Mouse (Mus musculus) adrenal gland, postnatal 10 days (tissue): ENCODE measurements at regions not wholly inside any gene's neighbourhood (a gene's known extent, or its start where the extent isn't known, plus 50 kb on each side); places are given as distances from the start of the nearest gene placed in this dataset.

Experiments used
- DNase-seq: peaks from one replicate; pipeline ENCODE4 v3.0.0; 2021; ENCODE audit warnings: mixed read lengths

DNA sequence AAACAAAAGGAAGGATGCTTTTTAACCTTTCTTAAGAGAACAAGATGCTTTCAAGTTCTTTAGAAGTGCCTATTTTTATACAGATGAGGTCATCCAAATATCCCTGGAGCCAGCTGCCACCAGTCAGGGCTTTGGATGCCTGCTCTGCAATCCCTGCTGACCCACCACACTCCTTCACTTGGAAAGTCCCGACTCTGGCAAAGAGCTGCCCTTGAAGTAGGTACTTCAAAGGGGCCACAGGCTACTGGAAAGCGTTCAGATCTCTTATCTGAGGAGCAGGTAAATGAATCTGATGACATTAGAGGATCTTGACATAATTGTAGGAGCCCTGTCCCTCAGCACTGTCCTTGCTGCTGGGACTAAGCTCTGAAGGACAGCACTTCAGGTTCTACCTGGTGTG, 169.9 kb upstream of the Sesn3 start:
- DNase-seq = peak; percentile 15

DNA sequence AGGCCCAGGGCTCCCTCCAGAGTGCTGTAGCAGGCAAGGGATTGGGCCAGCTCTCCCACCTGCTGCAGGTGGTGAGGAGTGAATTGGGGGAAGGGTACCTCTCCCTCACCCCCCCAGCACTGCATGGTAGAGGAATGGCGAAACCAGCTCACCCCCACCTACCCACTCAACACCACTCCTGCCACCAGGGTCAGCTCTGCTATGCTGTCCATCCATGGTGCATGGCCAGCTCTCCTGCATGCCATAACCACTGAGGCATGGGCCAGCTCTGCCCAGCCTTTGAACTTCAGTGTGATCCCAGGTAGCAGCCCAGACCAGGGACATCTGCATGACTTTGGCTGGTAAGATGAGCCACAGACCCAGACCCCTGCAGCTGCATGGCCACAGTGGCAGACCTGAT, 168.5 kb upstream of the Sesn3 start:
- no peak for DNase-seq

DNA sequence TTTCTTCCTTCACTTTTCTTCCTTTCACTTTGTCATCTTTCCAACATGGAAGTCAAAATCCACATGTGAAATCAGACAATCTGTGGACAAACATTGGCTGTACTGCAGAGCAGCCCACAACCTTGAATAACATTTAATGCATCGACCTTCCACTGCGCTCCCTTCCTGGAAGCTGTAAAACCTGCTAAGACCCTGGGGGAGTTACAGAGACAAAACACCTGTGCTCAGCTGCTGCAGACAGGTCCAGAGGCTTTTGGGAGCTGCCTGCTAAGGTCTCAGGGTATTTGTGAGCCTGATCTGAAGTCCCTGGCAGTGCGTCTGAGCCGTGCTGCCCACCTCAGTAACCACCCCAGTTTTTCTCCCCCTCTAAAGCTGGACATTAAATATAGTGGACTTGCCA, 166.1 kb upstream of the Sesn3 start:
- no peak for DNase-seq

DNA sequence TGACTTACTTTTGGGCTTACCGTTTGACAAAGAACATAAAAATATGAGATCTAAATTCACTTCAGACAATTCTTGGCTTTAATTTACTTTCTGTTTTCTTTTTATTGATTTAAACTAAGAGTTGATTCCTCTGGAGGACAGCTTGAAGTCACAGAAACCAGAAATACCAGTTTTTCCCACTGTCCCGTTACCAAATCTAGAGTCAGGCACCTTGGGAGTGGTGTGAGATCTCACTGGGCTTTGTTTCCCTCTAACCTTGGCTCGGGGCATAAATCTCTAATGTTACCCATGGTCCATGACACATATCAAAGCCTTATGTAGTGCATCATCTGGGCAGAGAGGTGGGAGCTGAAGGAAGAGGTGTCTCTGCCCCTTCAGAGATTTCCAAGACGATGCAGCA, 165.4 kb upstream of the Sesn3 start:
- DNase-seq = no peak

DNA sequence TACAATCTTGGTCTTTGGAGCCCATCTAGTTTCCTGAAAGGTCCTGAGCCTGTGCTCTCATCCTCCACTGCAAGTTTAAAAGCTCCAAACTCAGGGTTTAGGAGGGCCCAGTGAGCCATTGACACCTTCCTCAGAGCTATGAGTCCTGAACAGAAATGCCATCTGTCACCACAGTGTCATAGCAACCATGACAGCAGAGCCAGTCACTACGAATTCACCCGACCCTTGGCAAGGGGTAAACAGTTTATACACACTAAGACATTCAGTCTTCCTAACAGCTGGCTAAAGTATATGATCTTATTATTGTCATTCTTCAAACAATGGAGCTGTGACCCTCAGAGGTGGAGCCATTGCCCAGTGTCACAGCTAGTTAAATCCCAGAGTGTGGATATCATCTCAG, 163.2 kb upstream of the Sesn3 start:
- DNase-seq = no peak

DNA sequence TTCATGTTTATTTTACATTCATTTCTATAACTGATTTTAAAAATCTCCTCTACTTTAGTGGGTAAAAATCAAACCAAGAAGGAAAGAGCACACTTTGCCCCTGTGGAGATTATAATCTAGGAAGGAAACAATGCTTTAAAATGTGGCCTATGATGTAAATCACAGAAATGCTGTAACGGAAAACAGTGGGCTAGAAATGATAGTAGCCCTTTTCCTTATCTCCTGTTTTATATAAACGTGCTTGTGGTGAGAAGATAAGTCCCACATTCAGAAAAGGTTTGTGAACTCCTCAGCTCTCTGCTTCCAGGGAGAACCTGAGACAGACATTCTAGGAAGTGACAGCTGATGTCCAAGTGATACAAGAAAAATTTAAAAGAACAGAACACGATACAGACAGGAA, 159.3 kb upstream of the Sesn3 start:
- no peak for DNase-seq

DNA sequence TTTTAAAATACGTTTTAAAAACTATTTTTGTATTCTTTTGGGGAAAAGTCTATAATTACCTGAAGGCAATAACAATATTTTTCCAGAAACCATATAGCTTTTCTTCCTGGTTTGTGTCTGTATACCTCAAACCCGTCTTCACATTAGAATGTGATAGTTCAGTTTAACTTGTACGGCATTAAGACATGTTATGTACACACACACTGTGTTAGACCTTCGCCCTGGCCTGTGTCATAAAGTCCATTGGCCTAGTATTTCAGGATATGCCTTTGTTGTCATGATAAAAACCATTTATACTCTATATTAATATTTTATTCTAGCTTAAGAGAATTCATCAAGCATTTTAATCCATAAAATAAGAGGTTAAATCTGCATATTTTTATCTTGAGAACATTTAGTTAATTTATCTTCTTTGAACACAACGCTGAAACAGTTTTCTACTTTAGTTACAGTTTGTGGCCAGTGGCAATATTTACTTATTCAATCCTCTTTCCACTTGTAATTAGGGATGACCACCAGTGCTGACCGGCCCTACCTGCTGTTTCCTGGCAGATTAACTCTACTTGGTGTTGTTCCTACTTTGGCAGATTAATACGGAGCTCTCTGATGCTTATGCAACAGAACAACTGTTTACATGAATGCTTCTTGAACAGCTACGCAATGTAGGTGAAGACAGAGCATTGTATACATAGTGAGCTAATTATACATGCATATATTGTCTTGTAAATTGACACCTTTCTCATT, 158.6 kb upstream of the Sesn3 start:
- DNase-seq = no peak

DNA sequence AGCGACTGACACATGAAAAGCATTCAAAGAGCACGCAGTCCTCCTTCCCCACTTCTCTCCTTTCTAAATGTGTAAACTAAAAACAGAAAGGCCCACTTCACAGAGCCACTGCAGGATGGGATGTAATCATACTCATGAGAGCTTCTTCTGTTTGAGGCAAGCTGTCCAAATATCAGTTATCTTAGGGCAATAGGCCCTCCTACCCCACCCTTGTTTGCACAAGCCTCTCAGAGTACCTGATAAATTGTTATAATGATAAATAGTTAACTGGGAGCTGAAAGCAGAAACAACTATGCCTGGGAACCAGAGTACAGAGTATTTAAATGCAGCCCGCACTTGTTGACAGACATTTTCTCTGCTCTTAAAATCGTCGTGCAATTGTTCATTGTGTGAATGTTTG, 141.5 kb upstream of the Sesn3 start:
- no peak for DNase-seq

DNA sequence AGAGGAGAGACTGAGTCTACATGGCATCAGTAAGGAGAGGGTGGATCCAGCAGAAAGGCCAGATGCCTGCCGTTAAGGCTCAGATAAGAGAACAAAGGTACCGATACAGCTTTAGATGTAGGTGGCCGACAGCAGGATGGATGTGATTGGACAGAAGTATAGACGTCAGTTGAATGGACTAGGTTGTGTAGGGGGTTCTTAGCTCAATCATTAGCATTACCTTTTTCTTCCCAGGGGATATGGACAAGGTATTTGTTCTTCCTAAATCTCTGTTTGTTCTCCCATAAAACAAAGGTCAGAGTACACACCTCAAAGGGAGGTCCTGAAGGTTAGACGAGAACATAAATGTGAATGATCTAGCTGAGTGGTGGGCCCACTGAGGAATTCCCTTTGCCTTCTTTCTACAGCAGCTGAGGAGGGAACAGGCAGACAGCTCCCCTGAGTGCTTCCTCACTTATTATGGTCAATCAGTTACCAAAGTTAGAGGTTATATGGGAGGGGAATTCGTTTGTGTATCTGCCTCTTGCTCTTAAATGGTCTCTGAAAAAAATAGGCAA, 139.9 kb upstream of the Sesn3 start:
- no peak for DNase-seq

DNA sequence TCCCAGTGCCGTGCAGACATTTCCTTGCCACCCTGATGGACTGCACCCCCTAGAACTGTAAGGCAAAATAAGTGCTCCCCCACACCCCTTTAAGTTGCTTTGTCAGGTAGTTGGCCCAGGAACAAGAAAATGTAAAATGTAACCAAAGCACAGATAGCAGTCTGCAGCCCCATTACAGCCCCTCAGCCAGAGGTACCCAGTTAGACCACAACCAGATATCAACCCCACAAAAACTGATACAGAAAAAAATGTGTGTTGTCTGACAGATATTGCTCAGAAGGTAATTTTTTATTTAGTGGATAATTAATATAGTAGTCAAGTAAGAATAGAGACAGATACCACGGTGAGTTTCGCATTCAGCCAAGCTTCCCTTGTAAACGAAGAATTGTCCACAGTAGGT, 133.5 kb upstream of the Sesn3 start:
- no peak for DNase-seq

DNA sequence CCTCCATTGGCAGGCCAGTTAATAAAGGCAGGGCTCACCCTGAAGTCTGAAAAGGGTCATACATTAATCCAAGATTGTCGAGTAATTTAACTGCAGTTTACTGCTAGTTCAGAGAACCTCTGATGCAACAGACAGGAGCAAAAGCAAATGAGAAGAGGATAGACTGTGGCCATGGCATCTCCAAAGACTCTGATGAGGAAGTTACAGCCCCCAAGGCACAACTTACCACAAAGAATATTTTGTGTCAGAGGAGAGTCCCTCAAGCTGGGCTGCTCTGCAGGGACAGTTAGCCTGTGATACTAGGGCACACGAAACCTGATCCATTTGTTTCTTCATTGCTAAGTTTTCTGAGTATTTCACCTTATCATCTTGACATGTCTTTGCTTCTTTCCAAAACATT, 130.9 kb upstream of the Sesn3 start:
- no peak for DNase-seq

DNA sequence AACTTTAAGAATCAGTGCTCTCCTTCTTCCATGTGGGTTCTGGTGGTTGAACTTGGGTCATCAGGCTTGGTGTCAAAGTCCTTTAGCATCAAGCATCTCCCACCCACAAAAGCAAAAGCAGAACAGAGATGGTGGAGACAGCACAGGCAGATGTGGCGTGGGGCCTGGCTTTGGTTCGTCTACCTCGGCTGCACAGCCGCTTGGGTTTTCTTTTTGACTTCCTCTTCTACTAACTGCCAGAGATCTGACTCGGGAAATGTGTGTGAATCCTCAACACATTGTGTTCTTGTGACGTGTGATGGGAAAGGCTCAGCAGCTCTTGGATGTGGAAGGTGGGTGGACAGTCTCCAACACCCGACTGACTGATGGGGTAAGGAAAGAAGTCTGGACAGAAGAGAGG, 127.8 kb upstream of the Sesn3 start:
- no peak for DNase-seq

DNA sequence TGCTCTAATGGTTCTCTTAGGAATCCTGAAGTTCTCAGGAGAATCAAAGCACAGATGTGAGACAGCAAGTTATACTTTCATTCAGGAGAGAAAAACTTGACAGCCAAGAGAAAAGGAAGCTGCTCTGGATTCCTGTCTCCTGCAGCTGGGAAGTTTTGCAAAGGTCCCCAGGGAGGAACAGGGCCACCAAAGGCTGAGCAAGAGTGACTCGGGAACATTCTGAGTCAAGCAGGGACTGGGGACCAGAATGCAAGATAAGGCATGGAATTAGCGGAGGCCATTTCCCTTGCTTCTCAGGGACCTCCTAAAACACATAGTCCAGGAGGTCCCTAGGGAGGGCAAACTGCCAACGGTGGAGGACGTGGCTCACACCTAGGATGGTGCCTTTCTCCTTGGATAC, 127.1 kb upstream of the Sesn3 start:
- DNase-seq = no peak

DNA sequence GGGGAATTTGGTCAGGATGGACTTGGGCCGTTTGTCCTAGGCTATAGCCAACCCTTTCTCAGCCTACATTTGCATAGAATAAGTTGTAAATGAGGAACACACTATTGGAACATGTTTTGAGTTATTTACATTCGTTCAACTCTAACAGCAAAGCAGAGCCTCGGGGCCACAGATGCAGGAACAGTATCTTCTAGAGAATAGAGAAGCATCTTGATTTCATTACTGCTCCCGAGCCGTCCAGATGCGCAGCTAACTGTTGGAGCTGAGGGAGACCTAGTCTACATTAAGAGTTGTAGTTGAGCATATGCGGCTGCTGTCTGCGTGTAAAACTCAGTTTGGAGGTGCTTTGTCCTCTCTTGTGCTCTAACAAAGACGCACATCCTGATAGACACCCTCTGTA, 124.6 kb upstream of the Sesn3 start:
- no peak for DNase-seq

DNA sequence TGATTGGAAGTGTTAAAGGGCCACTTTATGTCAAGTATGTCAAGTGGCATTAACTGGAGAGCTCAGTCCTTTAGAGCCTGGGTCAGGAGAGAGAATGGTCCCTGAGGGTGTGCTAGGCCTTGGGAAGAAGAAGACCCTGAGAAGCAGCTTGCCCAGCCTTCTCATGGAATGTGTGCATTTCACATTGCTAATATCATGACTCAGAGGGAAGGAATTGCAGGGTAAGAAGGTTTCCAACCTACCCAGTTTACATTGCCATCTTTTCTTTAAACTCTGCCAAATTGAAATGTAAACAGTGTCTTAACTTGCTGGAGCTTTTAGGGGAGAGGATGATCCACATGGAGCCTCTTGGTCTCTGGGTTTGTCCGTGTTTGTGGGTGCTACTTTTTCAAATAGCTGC, 117.9 kb upstream of the Sesn3 start:
- DNase-seq = no peak

DNA sequence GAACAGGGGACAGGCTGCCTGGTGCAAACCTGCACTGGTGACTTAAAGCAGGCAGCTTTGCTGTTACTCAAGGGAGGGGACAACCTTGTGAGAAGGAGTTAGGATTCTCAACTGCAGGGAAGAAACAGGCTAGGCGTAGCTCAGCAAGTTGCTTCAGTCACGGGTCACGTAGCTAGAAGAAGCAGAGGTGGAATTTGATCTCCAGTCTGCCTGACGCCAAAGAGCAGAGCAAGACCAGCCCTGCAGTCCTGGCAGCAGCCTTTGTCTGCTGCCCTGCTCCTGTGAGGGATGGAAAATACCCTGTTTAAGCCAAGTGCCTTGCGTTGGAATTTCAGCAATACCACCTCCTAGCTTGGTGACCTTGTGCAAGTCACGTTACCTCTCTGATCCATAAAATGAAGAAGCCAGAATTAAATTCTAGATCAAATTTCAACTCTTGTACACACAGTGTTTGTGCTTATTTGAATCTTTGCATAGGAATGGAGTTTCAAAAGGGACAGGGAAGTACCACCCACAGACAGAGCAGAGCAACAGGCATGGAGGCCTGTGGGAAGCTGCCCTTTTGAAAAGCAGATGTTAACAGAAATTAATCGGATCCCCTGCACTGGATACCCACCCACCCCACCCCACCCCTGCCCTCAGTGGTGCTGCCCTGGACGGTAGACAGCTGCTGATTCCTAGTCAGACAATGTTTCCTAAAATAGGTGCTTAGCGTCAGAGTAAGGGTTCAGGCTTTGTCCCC, 116.6 kb upstream of the Sesn3 start:
- no peak for DNase-seq

DNA sequence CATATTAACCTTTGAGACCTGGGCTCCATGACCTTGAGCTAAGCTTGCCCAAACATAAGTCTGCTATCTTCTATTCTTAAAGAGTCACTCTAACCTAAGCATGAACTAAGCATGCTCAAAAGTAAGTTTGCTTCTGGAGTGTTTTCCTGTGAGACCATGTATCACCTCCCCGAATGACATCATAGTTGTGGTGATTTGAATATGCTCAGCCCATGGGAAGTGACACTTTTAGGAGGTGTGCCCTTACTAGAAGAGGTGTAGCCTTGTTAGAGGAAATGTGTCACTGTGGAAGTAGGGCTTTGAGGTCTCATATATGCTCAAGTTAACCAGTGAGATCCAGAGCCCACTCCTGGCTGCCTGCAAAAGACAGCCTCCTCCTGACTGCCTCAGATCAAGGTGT, 114.7 kb upstream of the Sesn3 start:
- DNase-seq = no peak

DNA sequence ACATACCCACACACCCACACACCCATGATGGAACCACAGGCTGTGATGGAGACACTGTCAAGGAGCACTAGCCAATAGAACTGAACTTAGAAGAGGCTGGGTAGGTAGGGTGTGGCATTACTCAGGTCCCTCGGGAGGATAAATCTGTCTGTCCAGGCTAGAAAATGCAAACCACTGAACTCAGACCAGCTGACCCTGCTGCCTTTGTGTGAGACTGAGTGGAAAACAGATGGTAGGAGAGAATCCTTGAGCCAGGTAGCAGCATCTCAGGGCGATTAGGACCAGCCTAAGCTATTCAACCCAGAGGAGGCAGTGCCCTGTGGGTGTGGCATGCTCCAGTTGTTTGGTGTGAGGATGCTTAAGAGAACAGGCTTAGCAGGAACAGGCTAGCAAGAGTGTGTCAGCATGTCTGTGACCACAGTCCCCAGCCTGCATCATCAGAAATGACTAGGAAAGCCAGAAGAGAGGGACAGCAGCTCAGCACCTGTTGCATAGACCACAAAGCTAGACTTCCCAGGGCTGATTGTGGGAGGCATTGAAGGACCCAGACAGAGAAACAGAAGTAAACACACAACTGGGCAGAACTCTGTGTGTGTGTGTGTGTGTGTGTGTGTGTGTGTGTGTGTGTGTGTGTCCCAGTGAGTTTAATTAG, 103.2 kb upstream of the Sesn3 start:
- DNase-seq = no peak

DNA sequence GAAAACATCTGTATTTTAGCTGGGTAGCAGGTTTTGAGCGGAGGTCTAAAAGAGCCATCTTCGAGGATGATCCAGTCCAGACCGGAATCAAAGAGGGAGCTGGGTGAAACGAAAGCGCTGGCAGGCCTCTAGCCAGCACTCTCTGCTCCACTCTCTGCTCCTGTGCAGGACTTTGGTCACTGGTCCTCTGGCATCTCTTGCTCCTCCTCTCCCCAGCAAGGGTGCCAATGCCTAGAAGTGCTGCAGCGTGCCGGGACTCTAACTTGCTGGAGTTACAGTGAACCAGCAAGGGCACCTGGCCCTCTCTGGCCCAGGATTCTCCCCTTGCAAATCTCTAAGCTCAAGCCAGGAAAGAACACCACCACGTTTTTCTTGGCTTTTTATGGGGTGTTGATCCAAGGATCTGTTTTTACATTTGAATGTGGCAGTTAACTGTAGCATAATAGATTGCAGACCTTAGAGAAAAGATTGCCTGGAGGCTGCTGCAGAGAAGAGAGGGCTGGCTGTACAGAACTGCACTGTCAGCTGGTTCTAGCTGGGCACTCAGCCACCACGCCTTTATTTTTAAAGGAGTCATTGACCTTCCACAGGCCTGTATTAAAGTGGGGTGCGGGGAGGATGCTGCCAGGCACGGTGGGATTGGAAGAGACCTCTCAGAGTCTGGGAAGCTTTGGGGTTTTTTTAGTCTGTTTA, 101.1 kb upstream of the Sesn3 start:
- DNase-seq = peak; percentile 68

DNA sequence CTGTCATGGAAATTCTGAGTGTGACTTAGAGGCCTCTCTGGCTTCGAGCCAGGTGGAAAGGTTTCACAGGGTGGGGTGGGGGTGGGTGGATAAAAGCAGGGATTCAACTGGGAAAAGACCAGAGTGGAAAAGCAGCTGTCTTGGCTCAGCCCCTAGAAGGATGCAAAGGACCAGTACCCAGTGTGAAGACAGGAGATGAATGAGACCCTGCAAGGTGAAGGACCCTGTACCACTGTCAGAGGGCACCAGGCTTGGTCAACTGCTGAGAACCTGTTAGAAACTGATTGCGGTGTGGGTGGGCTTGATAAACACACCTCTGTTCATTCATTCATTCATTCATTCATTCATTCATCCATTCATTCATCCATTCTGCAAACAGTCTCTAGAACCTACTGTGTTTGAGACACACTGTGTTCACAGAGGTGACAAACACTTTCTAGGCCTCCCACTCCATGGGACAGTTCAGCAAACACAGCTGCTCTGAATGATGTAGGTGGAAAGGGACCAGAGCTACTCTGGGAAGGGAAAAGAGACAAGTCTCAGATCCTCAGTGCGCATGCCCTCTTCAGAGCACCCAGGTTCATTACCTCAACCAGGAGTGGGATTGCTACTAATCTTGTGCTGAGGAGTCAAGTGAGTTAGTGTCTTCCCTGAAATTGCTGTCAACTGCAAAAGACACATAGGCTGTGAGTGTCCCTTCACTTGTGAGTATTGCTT, 100.4 kb upstream of the Sesn3 start:
- no peak for DNase-seq

DNA sequence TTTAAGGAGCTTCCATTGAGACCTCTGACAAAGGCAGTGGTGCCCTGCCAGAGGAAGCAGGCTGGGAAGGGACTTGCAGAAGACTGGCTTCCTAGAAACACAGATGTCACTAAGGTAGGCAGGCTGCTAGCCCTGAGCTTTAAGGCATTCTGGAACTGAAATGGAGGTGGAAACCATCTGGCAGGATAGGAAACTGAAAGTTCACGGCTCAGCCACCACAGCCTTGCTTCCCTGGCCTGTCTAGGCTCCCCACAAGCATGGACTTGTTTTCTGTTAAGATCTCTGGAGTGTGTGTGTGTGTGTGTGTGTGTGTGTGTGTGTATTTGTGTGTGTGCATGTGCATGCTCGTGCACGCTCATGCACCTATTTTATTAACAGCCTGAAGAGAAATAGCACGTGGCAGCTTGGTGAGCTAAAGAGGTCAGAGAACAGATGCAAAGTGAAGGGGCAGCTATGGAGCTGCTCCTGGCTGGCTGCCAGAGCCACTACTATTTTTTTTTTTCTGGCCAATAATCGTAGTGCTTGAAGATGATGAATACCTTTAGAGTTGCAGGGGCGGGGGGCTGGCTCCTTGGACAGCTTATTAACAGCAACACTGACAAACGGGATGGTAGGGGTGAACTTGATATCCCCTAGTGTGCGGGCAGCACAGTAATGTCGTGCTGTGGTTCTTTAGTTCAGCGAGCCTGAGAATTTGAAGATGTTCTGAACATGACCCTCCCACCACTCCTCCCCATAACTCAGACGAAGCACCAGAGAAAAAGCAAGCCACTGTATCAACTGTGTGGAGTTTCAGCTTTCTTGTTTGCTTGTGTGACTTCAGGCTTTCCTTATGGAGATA, 99.6 kb upstream of the Sesn3 start:
- peak; percentile 21 for DNase-seq
